Mouse (Mus musculus) liver, postnatal 0 days (tissue): ENCODE measurements around the gene Stx12.

Experiments used
- CTCF ChIP-seq: sonication (generic); IDR thresholded peaks from 2 replicates; pipeline ENCODE4 v1.5.1; 2016; ENCODE audit warnings: antibody characterized with exemption, low read depth
- EP300 ChIP-seq: IDR thresholded peaks from 2 replicates; pipeline ENCODE4 v1.6.1; 2016; ENCODE audit warnings: antibody characterized with exemption, low read depth, mild to moderate bottlenecking

DNA sequence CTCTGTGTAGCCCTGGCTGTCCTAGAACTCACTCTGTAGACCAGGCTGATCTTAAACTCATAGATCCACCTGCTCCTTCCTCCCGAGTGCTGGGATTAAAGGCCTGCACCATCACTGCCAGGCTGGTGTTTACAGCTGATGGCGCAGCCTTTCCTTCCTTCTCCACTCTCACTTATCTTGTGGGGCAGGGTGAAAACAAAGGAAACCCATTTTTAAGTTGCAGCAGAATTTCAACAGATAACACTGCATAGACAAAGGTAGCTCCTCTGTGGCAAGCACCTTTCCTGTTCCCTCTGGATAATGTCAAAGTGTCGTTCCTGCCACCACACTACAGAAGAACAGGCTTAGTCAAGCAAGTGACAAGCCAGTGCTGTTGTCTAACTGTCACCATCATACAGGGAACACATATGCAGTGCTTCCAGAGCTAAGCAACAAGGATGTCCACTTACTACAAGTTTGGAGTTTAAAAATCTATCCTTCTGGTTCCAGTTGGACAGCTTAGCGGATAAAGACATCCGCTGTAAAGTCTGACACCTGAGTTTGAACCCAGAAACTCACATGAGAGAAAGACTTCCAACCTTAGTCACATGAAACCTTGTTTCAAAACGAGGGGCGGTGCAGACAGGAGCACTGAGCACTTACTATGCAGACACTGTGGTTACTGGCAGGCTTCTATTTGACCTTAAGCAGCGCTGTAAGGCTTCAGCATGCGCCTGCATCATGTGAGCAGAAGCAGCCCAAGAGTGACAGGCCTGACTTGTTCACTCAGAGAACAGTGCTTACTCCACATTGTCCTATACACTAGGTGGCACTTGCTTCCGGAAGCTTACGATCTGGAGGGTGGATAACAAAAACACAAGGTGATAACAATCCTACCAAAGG lies 10.6 kb downstream of the Stx12 start:
- TF ChIP-seq CTCF (0 out of 2 replicates have a peak, but pooled peaks have one; percentile 2), EP300 (no peak)
